Mouse (Mus musculus): Measurements from ENCODE around the gene Ggta1. TPM values are rescaled to one million over a fixed set of nuclear protein-coding genes. Genes with fewer than 3 reads are reported as not detected.
"Not testable (repeated sequence)": the region's sequence is repeated elsewhere in the genome, so short reads cannot be mapped to it uniquely, and the experiment has no call there.

Ggta1 gene
- total and polyA plus RNA-seq, 2 experiments from 2014 or later: 3.2 to 11.8 TPM

GRCm38 (mm10) chr2:35461971-35462787 lies 852 bp downstream of the Ggta1 start:
- DNase-seq (ENCODE audit: low spot score) (peak; percentile 47), ATAC-seq (peak; percentile 83)
- TF ChIP-seq CTCF (IDR thresholded peaks at IDR 0.05; ENCODE audit: low read depth): no peak
- peak overlapping the region; percentile 45; the same call in 1 of the 2 replicates for H3K27ac ChIP-seq
- no peaks in the 10 kb centered on the region for H3K36me3 ChIP-seq (ENCODE audit: insufficient read depth, low read length)
- peak overlapping the region; percentile 99 for H3K4me2 ChIP-seq (ENCODE audit: low read depth, low read length)
- H3K9ac ChIP-seq (replicated peaks; ENCODE audit: low read length): peak overlapping the region; percentile 63
- no peaks in the 10 kb centered on the region; the same call in 1 of the 2 replicates for H3K4me1 ChIP-seq (ENCODE audit: insufficient read depth, low read length)
- WGBS: under 1% methylated on average over 47 of the region's 52 CpGs
- H3K27me3 ChIP-seq (ENCODE audit: insufficient read depth, low read length): no peaks in the 10 kb centered on the region
- H3K4me3 ChIP-seq (ENCODE audit: low read length): peak overlapping the region; percentile 59
- no peaks in the 10 kb centered on the region for H3K9me3 ChIP-seq (ENCODE audit: low read length)

- Histone ChIP-seq H3K9ac (replicated peaks; ENCODE audit: low read length) (peak overlapping the region; percentile 63; the same call in 1 of the 2 replicates), H3K4me1 (ENCODE audit: insufficient read depth, low read length) (no peaks in the 10 kb centered on the region; the same call in 1 of the 2 replicates), H3K4me3 (ENCODE audit: low read length) (peak overlapping the region; percentile 59), H3K9me3 (ENCODE audit: low read length) (no peaks in the 10 kb centered on the region), H3K27me3 (ENCODE audit: insufficient read depth, low read length) (no peaks in the 10 kb centered on the region), H3K27ac (no peak overlapping the region), H3K4me2 (ENCODE audit: low read depth, low read length) (peak overlapping the region; percentile 99), H3K36me3 (ENCODE audit: insufficient read depth, low read length) (no peaks in the 10 kb centered on the region)
- 6% methylated on average over 19 of the region's 20 CpGs for WGBS
- ATAC-seq: no peak
- peak; percentile 20 for DNase-seq (ENCODE audit: low spot score)
- no peak for TF ChIP-seq CTCF (IDR thresholded peaks at IDR 0.05; ENCODE audit: low read depth)
Measured at GRCm38 (mm10) chr2:35461131-35461947, 1.7 kb downstream of the Ggta1 start.

GRCm38 (mm10) chr2:35460378-35460880 lies 2.6 kb downstream of the Ggta1 start:
- TF ChIP-seq CTCF (IDR thresholded peaks at IDR 0.05; ENCODE audit: low read depth): no peak
- Histone ChIP-seq H3K4me1 (ENCODE audit: insufficient read depth, low read length) (no peaks in the 10 kb centered on the region; the same call in 1 of the 2 replicates), H3K27me3 (ENCODE audit: insufficient read depth, low read length) (no peaks in the 10 kb centered on the region), H3K9me3 (ENCODE audit: low read length) (no peaks in the 10 kb centered on the region), H3K4me3 (ENCODE audit: low read length) (peak overlapping the region; percentile 59), H3K9ac (replicated peaks; ENCODE audit: low read length) (no peak overlapping the region), H3K27ac (no peak overlapping the region), H3K36me3 (ENCODE audit: insufficient read depth, low read length) (no peaks in the 10 kb centered on the region), H3K4me2 (ENCODE audit: low read depth, low read length) (peak overlapping the region; percentile 99)
- DNase-seq (ENCODE audit: low spot score): no peak
- ATAC-seq: no peak
- WGBS: 39% methylated on average over 6 of the region's 6 CpGs

- Histone ChIP-seq H3K4me3 (ENCODE audit: low read length) (no peak overlapping the region), H3K4me1 (ENCODE audit: insufficient read depth, low read length) (no peaks in the 10 kb centered on the region; the same call in 1 of the 2 replicates), H3K4me2 (ENCODE audit: low read depth, low read length) (no peak overlapping the region), H3K27me3 (ENCODE audit: insufficient read depth, low read length) (no peaks in the 10 kb centered on the region), H3K9ac (replicated peaks; ENCODE audit: low read length) (no peak overlapping the region), H3K9me3 (ENCODE audit: low read length) (no peaks in the 10 kb centered on the region), H3K36me3 (ENCODE audit: insufficient read depth, low read length) (no peaks in the 10 kb centered on the region), H3K27ac (no peak overlapping the region)
- no peak for TF ChIP-seq CTCF (IDR thresholded peaks at IDR 0.05; ENCODE audit: low read depth)
- no peak for ATAC-seq
- no peak for DNase-seq (ENCODE audit: low spot score)
Measured at GRCm38 (mm10) chr2:35459316-35459715, 3.7 kb downstream of the Ggta1 start.

- Histone ChIP-seq H3K4me3 (ENCODE audit: low read length) (no peak overlapping the region), H3K4me2 (ENCODE audit: low read depth, low read length) (no peak overlapping the region), H3K36me3 (ENCODE audit: insufficient read depth, low read length) (no peaks in the 10 kb centered on the region), H3K4me1 (ENCODE audit: insufficient read depth, low read length) (no peaks in the 10 kb centered on the region; the same call in 1 of the 2 replicates), H3K9me3 (ENCODE audit: low read length) (no peaks in the 10 kb centered on the region), H3K9ac (replicated peaks; ENCODE audit: low read length) (no peak overlapping the region), H3K27me3 (ENCODE audit: insufficient read depth, low read length) (no peaks in the 10 kb centered on the region), H3K27ac (no peak overlapping the region)
- TF ChIP-seq CTCF (IDR thresholded peaks at IDR 0.05; ENCODE audit: low read depth): no peak
- no peak for DNase-seq (ENCODE audit: low spot score)
- no peak for ATAC-seq
- WGBS: 67% methylated on average over 4 of the region's 4 CpGs
Measured at GRCm38 (mm10) chr2:35458421-35458820, 4.6 kb downstream of the Ggta1 start.

- TF ChIP-seq CTCF (IDR thresholded peaks at IDR 0.05; ENCODE audit: low read depth): no peak
Measured at GRCm38 (mm10) chr2:35453736-35454135, 9.3 kb downstream of the Ggta1 start.

GRCm38 (mm10) chr2:35452695-35453094 lies 10.3 kb downstream of the Ggta1 start:
- not testable (repeated sequence) for H3K9me3 ChIP-seq (ENCODE audit: low read length); H3K4me1 ChIP-seq (ENCODE audit: insufficient read depth, low read length); H3K9ac ChIP-seq (replicated peaks; ENCODE audit: low read length); H3K4me2 ChIP-seq (ENCODE audit: low read depth, low read length); H3K36me3 ChIP-seq (ENCODE audit: insufficient read depth, low read length); H3K4me3 ChIP-seq (ENCODE audit: low read length); H3K27me3 ChIP-seq (ENCODE audit: insufficient read depth, low read length); ATAC-seq; DNase-seq (ENCODE audit: low spot score); H3K27ac ChIP-seq
- whole genome bisulfite sequencing: 94% methylated on average over 6 of the region's 6 CpGs

More at GRCm38 (mm10) chr2:35453736-35454135, 9.3 kb downstream of the Ggta1 start:
- Histone ChIP-seq H3K4me1 (ENCODE audit: insufficient read depth, low read length) (no peaks in the 10 kb centered on the region), H3K4me3 (ENCODE audit: low read length) (no peak overlapping the region), H3K9me3 (ENCODE audit: low read length) (no peaks in the 10 kb centered on the region), H3K27ac (no peak overlapping the region), H3K27me3 (ENCODE audit: insufficient read depth, low read length) (no peaks in the 10 kb centered on the region), H3K4me2 (ENCODE audit: low read depth, low read length) (no peak overlapping the region), H3K9ac (replicated peaks; ENCODE audit: low read length) (no peak overlapping the region), H3K36me3 (ENCODE audit: insufficient read depth, low read length) (no peaks in the 10 kb centered on the region)
- no peak for ATAC-seq
- DNase-seq (ENCODE audit: low spot score): no peak
- 73% methylated on average over 3 of the region's 3 CpGs for WGBS
